Mouse (Mus musculus): ENCODE data around the gene AI182371.

Gene AI182371

DNA sequence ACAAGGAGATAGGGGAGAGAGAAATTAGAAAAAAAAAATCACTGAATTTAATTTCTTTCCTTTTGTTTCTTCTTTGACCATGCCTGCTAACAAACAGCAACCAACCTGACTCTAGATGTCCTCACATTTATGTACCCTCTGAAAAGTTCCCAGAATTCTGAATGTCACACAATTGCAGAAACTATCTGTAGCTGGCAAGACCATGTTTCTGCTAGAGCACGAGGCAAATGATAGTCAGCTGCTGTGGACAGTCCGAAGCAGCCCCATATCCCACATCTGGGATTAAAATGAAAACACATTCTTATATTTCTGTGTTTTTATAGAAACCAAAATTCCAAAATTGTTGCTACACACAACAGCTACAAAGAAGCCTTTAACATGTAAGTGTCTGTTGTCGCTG lies at the start of gene AI182371:
Gene AI182371, minus strand, starts transcription at position 101 of the 400 bp plus-strand sequence.
- no peak for DNase-seq (ENCODE audit: low spot score in 2 of 2)

DNA sequence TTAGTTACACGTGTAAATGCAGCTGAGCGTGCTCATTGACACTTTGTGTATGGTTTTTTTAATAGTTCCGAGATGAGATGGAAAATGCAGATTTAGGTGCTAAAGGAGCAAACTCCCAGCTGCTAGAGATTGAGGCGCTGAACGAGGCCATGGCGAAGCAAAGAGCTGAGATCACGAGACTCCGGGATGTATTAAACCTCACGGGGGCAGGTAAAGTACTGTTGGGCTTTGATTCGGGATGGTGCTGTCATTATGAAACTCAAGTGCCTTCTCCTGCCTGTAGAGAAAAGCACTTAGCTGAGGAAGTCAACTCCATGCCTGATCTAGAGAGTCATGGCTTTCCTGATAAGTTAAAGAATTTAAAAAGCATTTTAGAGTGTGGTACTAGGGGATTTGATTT lies 47.5 kb upstream of the AI182371 start:
- DNase-seq (ENCODE audit: low spot score in 2 of 2) = no peak

DNA sequence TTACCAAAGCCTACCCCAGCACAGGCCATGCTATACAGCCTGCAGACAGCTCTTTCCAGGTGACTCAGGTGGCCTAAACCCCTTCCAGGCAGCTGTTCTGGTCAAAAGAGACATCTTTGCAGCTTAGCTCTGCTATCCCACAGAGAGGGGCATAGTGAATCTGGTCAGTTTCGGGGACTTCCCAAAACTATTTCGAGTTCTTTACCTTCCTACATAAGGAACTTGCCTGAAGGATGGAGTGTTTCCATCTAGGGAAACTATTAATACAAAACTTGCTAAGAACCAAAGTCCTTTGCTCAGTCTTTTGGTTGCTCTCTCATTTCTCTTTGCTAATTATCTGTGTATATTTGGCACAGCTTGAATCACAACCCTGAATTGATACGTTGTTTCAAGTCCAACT lies 40.3 kb upstream of the AI182371 start:
- DNase-seq (ENCODE audit: low spot score in 2 of 2) = no peak

- no peak for DNase-seq (ENCODE audit: low spot score in 2 of 2)
Observed at GRCm38 (mm10) chr2:35138576-35138975, 37.2 kb upstream of the AI182371 start.

GRCm38 (mm10) chr2:35133891-35134290 lies 32.5 kb upstream of the AI182371 start:
- DNase-seq (ENCODE audit: low spot score in 2 of 2) = no peak

DNA sequence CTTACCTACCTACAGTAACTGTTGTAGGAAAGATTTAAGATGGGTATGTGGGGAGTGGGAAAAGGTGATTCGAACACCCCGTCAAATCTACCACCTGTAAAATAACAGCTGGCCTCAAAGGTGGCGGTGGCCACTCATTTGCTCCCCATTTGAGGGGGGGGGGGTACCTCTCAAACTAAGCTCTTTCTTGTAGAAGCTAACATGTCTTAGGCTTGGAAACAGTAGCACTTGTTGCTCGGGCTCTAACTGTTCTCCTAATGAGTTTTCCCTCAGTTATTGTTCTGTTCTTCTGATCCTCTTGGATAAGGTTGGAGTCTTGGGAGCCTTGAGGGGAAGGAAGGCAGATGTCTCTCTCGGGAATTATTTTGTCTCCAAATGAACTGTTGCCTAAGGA lies 31.3 kb upstream of the AI182371 start:
- DNase-seq (ENCODE audit: low spot score in 2 of 2) = no peak

- DNase-seq (ENCODE audit: low spot score in 2 of 2) = peak; percentile 93
Observed at GRCm38 (mm10) chr2:35131991-35132661, 30.8 kb upstream of the AI182371 start.

DNA sequence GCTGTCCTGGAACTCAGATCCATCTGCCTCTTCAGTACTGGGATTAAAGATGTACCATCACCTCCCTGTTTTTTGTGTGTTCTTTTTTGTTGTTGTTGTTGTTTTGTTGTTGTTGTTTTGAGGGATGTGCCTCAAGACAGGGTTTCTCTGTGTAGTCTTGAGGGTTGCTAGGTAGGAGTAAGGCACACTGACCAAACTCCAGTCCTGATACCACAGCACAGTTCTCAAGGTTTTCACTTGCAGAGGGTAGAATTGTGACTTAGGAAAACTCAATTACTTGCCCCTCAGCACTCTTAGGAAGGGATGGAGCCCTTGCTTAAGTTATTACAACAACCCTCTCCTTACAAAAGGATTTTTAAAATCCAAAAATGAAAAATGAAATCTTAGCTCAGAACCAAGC lies 30.1 kb upstream of the AI182371 start:
- no peak for DNase-seq (ENCODE audit: low spot score in 2 of 2)

- DNase-seq (ENCODE audit: low spot score in 2 of 2) = no peak
Observed at GRCm38 (mm10) chr2:35124716-35125115, 23.4 kb upstream of the AI182371 start.

DNA sequence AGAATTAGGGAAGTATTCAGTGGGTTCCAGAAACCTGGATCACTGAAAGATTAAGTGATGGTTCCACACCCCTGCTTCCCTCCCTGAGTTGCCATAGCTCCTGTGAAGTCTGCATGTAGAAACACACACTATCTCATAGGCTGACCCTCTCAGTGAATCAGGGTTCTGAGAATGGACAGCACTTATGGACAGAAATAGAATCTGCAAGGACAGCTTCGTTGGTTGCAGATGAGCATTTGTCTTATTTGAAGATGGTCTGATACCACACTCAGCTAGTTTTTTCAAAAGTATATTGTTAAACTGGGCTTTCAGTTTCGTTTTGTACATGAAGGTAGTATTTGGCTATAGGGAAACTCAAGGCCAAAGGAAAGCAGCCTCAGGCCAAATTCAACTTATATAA lies 9.2 kb upstream of the AI182371 start:
- no peak for DNase-seq (ENCODE audit: low spot score in 2 of 2)

DNA sequence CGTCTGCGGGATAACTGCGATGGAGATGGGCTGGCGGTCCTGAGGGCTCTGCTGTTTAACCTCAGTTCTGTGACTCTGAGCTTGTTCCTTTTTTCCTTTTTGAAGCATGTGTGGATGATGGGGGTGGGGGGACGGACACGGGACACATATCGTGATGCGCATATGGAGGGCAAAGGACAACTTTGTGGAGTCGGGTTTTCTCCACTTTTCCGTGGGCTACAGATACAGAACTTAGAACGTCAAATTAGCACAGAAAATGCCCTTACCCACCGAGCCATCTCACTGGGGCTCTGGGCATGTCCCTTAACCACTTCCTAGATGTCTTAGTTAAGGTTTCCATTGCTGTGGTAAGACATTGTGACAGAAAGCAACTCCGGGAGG lies 8.6 kb upstream of the AI182371 start:
- peak; percentile 15 to 24 for DNase-seq (ENCODE audit: low spot score in 2 of 2)

GRCm38 (mm10) chr2:35109141-35109923 lies 8.0 kb upstream of the AI182371 start, which contains the start of gene Cntrl:
Gene Cntrl (plus strand): TSS chr2:35109492.
- DNase-seq (ENCODE audit: low spot score in 2 of 2) = peak; percentile 93 to 95

DNA sequence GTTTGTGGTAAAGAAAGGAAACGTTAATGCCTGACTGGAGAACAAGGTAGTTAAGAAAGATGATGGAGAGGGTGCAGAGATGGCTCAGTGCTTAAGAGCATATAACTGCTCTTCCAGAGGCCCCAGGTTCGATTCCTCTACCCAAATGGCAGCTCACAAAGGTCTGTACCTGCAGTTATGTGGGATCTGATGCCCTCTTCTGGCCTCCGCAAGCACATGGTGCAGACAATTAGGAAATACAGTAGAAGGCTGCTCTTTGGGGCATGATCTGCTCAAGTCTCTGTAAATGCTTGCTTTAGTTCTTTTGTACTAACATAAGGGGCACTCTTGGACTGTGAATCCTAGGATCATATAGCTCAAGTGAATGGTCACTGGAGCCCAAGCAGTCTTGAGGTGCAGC lies 7.4 kb upstream of the AI182371 start:
- peak in 1 of 2 experiments; percentile 63 for DNase-seq (ENCODE audit: low spot score in 2 of 2)

DNA sequence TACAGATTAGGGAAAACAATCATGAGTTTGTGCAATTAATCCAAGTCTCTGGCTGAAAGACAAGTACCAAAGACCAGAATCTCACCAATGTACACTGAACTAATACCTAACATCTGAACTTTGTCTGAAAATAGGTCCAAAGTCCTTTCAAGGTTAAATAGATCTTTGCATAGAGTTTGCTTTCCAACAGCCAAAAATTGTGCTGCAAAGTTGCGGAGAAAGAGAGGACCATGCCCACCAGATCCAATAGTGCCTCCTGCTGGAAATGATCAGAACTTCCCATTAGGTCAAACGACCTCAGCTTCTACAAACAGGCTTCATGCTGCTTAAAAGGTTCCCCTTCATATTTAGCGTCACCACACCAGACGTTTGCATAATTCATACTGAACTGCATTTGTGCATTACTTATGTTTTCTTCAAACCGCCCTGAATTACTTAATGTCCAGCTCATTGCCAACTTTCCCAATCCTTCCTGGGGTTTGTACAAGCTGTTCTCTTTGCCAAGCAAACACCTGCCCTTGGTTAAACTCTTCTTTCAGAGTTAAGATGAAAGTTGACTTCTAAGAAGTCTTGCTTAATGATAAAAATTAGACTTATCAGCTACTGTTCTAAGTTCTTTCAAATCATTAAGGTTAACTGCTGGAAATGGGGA lies 6.8 kb upstream of the AI182371 start:
- peak; percentile 34 to 55 for DNase-seq (ENCODE audit: low spot score in 2 of 2)

GRCm38 (mm10) chr2:35104843-35105242 lies 3.5 kb upstream of the AI182371 start:
- no peak for DNase-seq (ENCODE audit: low spot score in 2 of 2)

- DNase-seq (ENCODE audit: low spot score in 2 of 2) = no peak
Observed at GRCm38 (mm10) chr2:35103558-35103957, 2.2 kb upstream of the AI182371 start.

GRCm38 (mm10) chr2:35102777-35103176 lies 1.4 kb upstream of the AI182371 start:
- DNase-seq (ENCODE audit: low spot score in 2 of 2) = no peak

DNA sequence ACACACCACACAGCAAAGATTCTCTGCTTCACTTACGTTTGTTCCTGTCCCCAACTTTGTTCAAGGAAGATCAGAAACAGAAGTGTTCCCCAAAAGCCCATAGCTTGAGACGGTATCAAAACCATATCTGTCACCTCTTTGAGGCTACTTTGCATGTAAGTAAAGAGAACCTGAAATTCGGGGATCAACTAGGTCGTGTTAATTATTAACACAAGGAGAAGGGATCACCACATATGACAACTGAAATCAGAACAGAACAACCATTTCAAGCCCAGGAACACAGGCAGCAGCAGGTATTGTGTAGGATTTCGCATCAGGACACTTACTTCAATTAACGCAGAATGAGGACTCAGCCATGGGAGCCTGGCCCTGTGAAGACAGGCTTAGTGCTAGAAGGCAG lies 814 bp downstream of the AI182371 start:
- DNase-seq (ENCODE audit: low spot score in 2 of 2) = no peak

DNA sequence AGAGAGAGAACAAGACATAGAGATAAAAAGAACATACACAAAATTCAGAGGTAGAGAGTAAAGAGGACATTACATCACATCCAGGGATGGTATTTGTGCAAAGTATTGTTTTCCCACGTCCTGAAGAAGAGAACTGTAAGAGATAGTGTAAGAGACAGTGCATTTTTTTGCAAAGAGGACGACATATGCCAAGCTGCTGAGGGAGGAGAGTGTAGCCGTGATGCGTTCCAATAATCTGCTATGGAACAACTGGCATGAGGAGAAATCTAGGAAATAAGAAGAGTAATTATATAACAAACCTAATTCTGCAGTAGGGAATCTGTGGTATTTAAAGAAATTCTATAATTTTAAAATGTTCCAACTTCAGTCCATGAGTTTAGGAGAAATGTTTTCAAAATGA lies 13.9 kb downstream of the AI182371 start:
- DNase-seq (ENCODE audit: low spot score in 2 of 2) = no peak

GRCm38 (mm10) chr2:35079166-35079565 lies 22.2 kb downstream of the AI182371 start:
- DNase-seq (ENCODE audit: low spot score in 2 of 2) = no peak

GRCm38 (mm10) chr2:35074328-35074727 lies 27.0 kb downstream of the AI182371 start:
- DNase-seq (ENCODE audit: low spot score in 2 of 2) = no peak

- DNase-seq (ENCODE audit: low spot score in 2 of 2) = no peak
Observed at GRCm38 (mm10) chr2:35072547-35072946, 28.8 kb downstream of the AI182371 start.

DNA sequence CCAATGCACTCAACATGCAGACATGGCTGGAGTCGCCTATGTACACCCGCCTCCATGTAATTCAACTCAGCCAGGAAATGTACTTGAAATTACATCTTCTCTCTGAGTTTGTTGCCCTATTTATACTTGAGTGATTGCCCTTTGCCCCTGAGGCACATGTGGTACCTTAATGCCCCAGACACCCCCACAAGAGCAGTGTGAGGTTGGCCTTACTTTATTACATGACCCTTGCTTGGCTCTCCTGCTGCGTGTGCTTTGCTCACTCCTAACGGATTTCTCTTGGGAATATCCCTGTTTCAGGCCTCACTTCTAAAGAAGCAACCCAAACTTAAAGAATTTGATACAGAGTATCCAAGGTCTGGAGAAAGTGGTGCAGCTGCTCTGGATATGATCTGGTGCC lies 31.1 kb downstream of the AI182371 start:
- DNase-seq (ENCODE audit: low spot score in 2 of 2) = no peak

All from natural killer cell, adult 2 months (primary cell).